Mouse (Mus musculus): Measurements from ENCODE around the gene Auts2. TPM values are rescaled to one million over a fixed set of nuclear protein-coding genes. Genes with fewer than 3 reads are reported as not detected.

The Auts2 gene
- total RNA-seq, 2 experiments from 2014 or later: 117 to 146 TPM

GRCm38 (mm10) chr5:131575086-131575514 is 968.0 kb downstream of the Auts2 start:
- intact Hi-C loops (cut with DNase I): no loop called here
- H3K4me3 ChIP-seq: no peak overlapping the region
- TF ChIP-seq CTCF (IDR thresholded peaks at IDR 0.05): no peak
- no peak for DNase-seq (ENCODE audit: extremely low spot score in 1 of 2, low spot score in 2 of 2)
- no peak overlapping the region for H3K27ac ChIP-seq

- no peak overlapping the region for H3K4me3 ChIP-seq
- TF ChIP-seq CTCF (IDR thresholded peaks at IDR 0.05): no peak
- intact Hi-C loops (cut with DNase I): no loop called here
- DNase-seq (ENCODE audit: extremely low spot score in 1 of 2, low spot score in 2 of 2): no peak
- H3K27ac ChIP-seq: no peak overlapping the region
These were observed 968.6 kb downstream of the Auts2 start for GRCm38 (mm10) chr5:131574469-131575085.

GRCm38 (mm10) chr5:131573296-131574177 is 969.6 kb downstream of the Auts2 start:
- H3K27ac ChIP-seq: no peak overlapping the region
- H3K4me3 ChIP-seq: no peak overlapping the region
- no peak for TF ChIP-seq CTCF (IDR thresholded peaks at IDR 0.05)
- DNase-seq (ENCODE audit: extremely low spot score in 1 of 2, low spot score in 2 of 2): no peak
- intact Hi-C loops (cut with DNase I): no loop called here

- intact Hi-C loops (cut with DNase I): no loop called here
- no peak for TF ChIP-seq CTCF (IDR thresholded peaks at IDR 0.05)
- H3K27ac ChIP-seq: no peak overlapping the region
- H3K4me3 ChIP-seq: no peak overlapping the region
- no peak for DNase-seq (ENCODE audit: extremely low spot score in 1 of 2, low spot score in 2 of 2)
These were observed 977.1 kb downstream of the Auts2 start for GRCm38 (mm10) chr5:131566032-131566431.

GRCm38 (mm10) chr5:131563630-131564252 is 979.4 kb downstream of the Auts2 start:
- Histone ChIP-seq H3K27ac (no peak overlapping the region), H3K4me3 (no peak overlapping the region)
- intact Hi-C loops (cut with DNase I): no loop called here
- TF ChIP-seq CTCF (IDR thresholded peaks at IDR 0.05): no peak
- no peak for DNase-seq (ENCODE audit: extremely low spot score in 1 of 2, low spot score in 2 of 2)

- Histone ChIP-seq H3K27ac (no peak overlapping the region), H3K4me3 (no peak overlapping the region)
- TF ChIP-seq CTCF (IDR thresholded peaks at IDR 0.05): no peak; the same call in 1 of the 2 replicates
- intact Hi-C loops (cut with DNase I): no loop called here
- DNase-seq (ENCODE audit: extremely low spot score in 1 of 2, low spot score in 2 of 2): no peak
These were observed 982.2 kb downstream of the Auts2 start for GRCm38 (mm10) chr5:131560773-131561560.

- no peak for DNase-seq (ENCODE audit: extremely low spot score in 1 of 2, low spot score in 2 of 2)
- no peak for TF ChIP-seq CTCF (IDR thresholded peaks at IDR 0.05)
- intact Hi-C loops (cut with DNase I): no loop called here
- H3K27ac ChIP-seq: no peak overlapping the region
- no peak overlapping the region for H3K4me3 ChIP-seq
These were observed 984.6 kb downstream of the Auts2 start for GRCm38 (mm10) chr5:131558403-131559174.

- no peak for DNase-seq (ENCODE audit: extremely low spot score in 1 of 2, low spot score in 2 of 2)
- intact Hi-C loops (cut with DNase I): no loop called here
- no peak for TF ChIP-seq CTCF (IDR thresholded peaks at IDR 0.05)
- H3K27ac ChIP-seq: no peak overlapping the region
- no peak overlapping the region for H3K4me3 ChIP-seq
These were observed 985.4 kb downstream of the Auts2 start for GRCm38 (mm10) chr5:131557591-131558385.

- DNase-seq (ENCODE audit: extremely low spot score in 1 of 2, low spot score in 2 of 2): no peak
These were observed 994.1 kb downstream of the Auts2 start for GRCm38 (mm10) chr5:131548932-131549563.

GRCm38 (mm10) chr5:131547926-131548325 is 995.2 kb downstream of the Auts2 start:
- intact Hi-C loops (cut with DNase I): loop anchor here (5.0 kb wide), 1 partner anchor 154 kb away; no protein-coding TSS in a partner anchor
- H3K27ac ChIP-seq: no peak overlapping the region
- no peak for TF ChIP-seq CTCF (IDR thresholded peaks at IDR 0.05)
- H3K4me3 ChIP-seq: no peak overlapping the region
- no peak for DNase-seq (ENCODE audit: extremely low spot score in 1 of 2, low spot score in 2 of 2)

More at GRCm38 (mm10) chr5:131548932-131549563, 994.1 kb downstream of the Auts2 start:
- intact Hi-C loops (cut with DNase I): loop anchor here (5.0 kb wide), 1 partner anchor 153 kb away; no protein-coding TSS in a partner anchor
- H3K4me3 ChIP-seq: no peak overlapping the region
- no peak for TF ChIP-seq CTCF (IDR thresholded peaks at IDR 0.05)
- no peak overlapping the region for H3K27ac ChIP-seq

Data from left cerebral cortex, adult 2 months (tissue).